Mouse (Mus musculus) G1E (cell line): Measurements from ENCODE around the gene Pitpna. TPM values are rescaled to one million over a fixed set of nuclear protein-coding genes. Genes with fewer than 3 reads are reported as not detected.
A peak's percentile ranks its signal among the peaks of the same experiment; 100 is the strongest.

ENCODE experiments used
- ATAC-seq: 2 replicates; pipeline ENCODE4 v1.8.0; 2016; ENCODE audit warnings: mild to moderate bottlenecking; ENCODE audit not compliant: insufficient number of reproducible peaks, poor library complexity, low FRiP score, severe bottlenecking; ENCODE audit errors: extremely low read depth
- DNase-seq: peaks from one replicate; pipeline ENCODE4 v3.0.0; 2012; ENCODE audit warnings: low spot score
- H3K27me3 ChIP-seq: 2 replicates; pipeline ENCODE4 v1.6.1; 2012; ENCODE audit warnings: mild to moderate bottlenecking, low read length, inconsistent platforms; ENCODE audit not compliant: insufficient read depth
- H3K36me3 ChIP-seq: replicated peaks from 2 replicates; pipeline ENCODE3; 2012; ENCODE audit warnings: mild to moderate bottlenecking, inconsistent platforms
- H3K4me1 ChIP-seq: 2 replicates; pipeline ENCODE4 v1.6.1; 2012; ENCODE audit warnings: low read depth, low read length, inconsistent platforms, mixed read lengths; ENCODE audit not compliant: insufficient read depth
- H3K4me3 ChIP-seq: 2 replicates; pipeline ENCODE4 v1.5.1; 2012; ENCODE audit warnings: low read depth, mild to moderate bottlenecking, inconsistent platforms, low read length, moderate library complexity, mixed read lengths
- H3K9me3 ChIP-seq: replicated peaks from 2 replicates; pipeline ENCODE4 v1.6.1; 2012; ENCODE audit warnings: inconsistent platforms
- CTCF ChIP-seq: IDR thresholded peaks from 2 replicates; pipeline ENCODE4 v1.5.1; 2012; ENCODE audit warnings: low read depth, low read length, inconsistent platforms, mixed read lengths
- GATA1 ChIP-seq: IDR thresholded peaks from 2 replicates; pipeline ENCODE4 v1.6.1; 2012; ENCODE audit warnings: borderline replicate concordance, low read length, inconsistent platforms, mixed read lengths
- GATA2 ChIP-seq: IDR thresholded peaks from 2 replicates; pipeline ENCODE4 v1.6.1; 2012; ENCODE audit warnings: low read depth, low read length, inconsistent platforms, borderline replicate concordance
- POLR2AphosphoS5 ChIP-seq: IDR thresholded peaks from 2 replicates; pipeline ENCODE4 v1.6.1; 2012; ENCODE audit warnings: low read depth, low read length, inconsistent platforms; ENCODE audit not compliant: insufficient replicate concordance
- TAL1 ChIP-seq: conservative IDR thresholded peaks from 2 replicates; pipeline ENCODE4 v1.6.1; 2012; ENCODE audit warnings: low read depth, low read length, inconsistent platforms, mixed read lengths
- polyA plus RNA-seq: library from polyadenylated mRNA; stranded (reverse); fragments of >175 nt; gene quantifications from 2 replicates; pipeline ENCODE4 v1.2.3, GENCODE M21; 2012
- total RNA-seq, 2 experiments: library from RNA; stranded (forward) in 1 of 2; stranded (reverse) in 1 of 2; fragments of 200-1000 nt in 1 of 2; fragments of >200 nt in 1 of 2; fragmentation: Nextera tagmentation in 1 of 2; gene quantifications; 2 replicates each; pipeline ENCODE4 v1.2.3; 2014 to 2017

Gene Pitpna
- total and polyA plus RNA-seq, 3 experiments = 24.5 to 97.5 (median 43.2) TPM

DNA sequence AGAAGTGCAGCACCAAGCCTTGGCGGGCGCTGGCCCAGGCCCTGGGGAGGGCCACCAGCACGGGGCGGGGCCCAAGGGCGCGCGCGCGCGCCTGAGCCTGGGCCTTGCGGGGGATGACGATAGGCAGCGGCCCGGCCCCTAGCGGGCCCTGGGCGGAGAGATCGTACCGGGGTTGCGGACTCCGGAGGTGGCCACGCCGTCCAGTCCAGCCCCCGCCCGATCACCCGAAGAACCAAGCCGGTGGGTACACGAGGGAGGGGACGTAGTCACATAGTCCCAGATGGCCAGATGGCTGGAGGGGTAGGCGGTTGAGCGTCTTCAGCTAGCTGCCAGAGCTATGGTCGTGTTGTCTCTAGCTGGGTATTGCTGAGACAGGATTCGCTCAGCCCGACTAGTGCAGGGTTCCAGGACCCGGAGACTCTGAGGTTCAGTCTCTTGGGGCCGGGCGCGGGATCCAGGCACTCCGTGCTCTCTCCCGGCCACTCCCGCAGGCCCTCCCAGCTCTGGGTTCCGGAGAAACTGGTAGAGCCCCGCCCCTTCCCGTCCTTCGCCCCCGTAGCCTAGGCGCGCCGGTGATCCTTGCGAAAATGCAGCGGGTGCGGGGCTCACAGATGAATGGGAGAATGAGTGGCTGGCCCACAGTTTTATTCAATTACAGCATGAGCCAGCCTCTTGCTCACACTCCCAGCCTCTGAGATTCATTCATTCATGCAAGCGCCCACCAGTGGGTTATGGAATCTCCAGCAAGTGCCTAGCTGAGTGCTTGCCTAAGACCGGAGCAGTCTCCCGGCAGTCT lies 63.7 kb downstream of the Pitpna start:
- H3K9me3 ChIP-seq = no peaks in the 10 kb centered on the region
- TF ChIP-seq GATA2 = no peak
- TF ChIP-seq TAL1 = no peak
- no peak for TF ChIP-seq CTCF
- TF ChIP-seq GATA1 = no peak
- no peak for TF ChIP-seq POLR2AphosphoS5
- H3K4me3 ChIP-seq = peak overlapping the region; percentile 75
- no peaks in the 10 kb centered on the region for H3K27me3 ChIP-seq
- peaks cover 19% of the 10 kb centered on the region for H3K36me3 ChIP-seq
- H3K4me1 ChIP-seq = peaks cover 72% of the 10 kb centered on the region
- DNase-seq (peak; percentile 84), ATAC-seq (peak; percentile 24; the same call in 1 of the 2 replicates)

DNA sequence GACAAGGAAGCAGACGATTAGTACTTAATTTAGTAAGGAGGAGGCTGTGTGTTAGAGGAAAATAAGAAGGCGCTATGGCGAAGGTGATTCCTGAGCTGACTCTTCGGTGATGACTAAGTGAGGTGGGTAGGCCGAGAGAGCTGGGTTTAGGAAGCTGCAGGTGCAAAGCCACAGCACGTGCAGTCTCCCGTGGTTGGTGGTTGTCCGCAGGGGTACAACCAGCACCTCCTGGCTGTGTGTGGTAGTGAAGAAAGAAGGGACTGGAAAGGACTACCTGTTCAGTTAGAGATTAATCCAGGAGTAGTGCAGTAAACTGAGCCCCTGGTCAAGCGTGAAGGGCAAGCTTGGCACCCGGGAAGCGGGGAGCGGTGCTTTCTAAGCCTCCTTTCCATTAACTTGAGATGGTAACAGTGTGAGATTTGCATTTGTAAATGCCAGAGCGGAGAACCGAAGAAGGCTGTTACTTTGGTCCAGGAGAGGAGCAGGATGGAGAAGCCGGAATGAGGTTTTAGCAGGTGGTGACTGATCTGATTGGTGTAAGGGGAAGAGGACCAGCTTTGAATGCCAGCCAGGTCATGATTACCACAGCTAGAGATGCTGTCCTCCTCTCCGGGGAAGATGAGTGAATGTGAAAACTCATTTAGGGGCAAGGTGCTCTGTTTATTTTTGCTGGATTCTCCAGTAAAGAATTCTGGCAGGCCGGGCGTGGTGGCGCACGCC lies 64.5 kb downstream of the Pitpna start:
- Histone ChIP-seq H3K27me3 (no peaks in the 10 kb centered on the region), H3K9me3 (no peaks in the 10 kb centered on the region), H3K36me3 (peaks cover 18% of the 10 kb centered on the region), H3K4me3 (peak overlapping the region; percentile 75), H3K4me1 (peaks cover 80% of the 10 kb centered on the region)
- DNase-seq (no peak), ATAC-seq (no peak)
- TF ChIP-seq CTCF = no peak
- no peak for TF ChIP-seq TAL1

DNA sequence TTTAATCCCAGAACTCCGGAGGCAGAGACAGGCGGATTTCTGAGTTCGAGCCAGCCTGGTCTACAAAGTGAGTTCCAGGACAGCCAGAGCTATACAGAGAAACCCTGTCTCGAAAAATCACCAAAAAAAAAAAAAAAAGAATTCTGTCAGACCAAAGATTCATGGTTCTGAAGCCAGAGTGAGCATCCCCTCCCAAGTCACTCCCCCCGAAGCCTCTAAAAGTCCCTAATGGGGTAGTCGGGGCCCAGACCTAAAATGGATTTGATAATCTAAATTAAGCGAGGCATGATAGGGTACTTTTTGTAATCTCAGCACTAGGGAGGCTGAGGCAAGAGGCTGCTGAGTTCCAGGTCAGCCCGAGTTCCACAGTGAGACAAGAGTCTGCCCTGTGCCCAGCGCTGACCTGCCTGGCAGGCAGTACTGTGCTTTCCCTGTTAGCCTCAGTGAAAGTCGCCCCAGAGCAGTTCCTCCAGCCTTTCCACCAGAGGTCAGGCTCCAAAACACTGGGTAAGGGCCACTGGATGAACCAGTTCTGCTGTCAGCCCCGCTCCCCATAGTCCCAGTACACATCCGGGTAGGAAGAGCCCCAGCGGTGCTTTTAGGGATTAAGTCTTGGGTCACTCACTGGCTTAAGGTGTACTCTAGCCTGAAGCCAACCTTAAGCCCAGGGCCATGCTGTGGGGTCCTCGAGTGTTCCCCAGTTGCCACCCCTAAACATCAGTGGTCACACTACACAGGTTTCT lies 65.2 kb downstream of the Pitpna start:
- Histone ChIP-seq H3K36me3 (peaks cover 18% of the 10 kb centered on the region), H3K9me3 (no peaks in the 10 kb centered on the region), H3K4me1 (peaks cover 80% of the 10 kb centered on the region), H3K4me3 (peak overlapping the region; percentile 80), H3K27me3 (no peaks in the 10 kb centered on the region)
- no peak for TF ChIP-seq POLR2AphosphoS5
- TF ChIP-seq GATA1 = no peak
- TF ChIP-seq TAL1 = no peak
- TF ChIP-seq CTCF = no peak
- TF ChIP-seq GATA2 = no peak
- no peak for ATAC-seq
- no peak for DNase-seq

DNA sequence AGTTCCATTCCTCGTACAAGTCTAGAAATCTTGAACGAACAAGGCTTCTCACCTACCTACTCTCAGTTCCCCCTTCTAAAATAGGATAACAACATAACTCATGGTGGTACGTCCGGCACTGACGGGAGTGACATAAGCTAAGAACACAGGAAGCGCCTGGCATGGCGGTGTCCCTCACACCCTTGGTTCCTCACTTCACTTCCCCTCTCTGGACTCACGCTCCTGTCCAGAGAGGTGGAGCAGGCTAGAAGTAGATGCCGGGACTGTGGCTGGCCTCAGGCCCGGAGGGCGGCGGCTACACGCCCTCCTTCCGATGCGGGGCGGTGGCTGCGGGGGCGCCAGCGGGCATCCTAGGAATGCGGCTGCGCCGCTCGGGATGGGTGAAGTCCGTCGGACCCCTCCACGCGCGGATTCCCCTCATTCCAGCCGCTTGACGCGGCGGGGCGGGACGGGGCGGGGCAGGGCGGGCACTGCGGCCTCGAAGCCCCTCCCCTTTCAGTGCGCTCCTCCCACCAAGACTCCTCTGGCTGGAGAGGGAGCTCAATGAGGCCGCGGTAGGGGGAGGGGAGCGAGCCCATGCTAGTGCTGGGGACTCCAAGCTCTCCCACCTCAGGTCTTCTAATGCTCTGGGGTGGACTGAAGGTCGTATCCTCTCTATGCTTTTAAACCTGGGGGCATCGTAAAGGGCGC lies 66.0 kb downstream of the Pitpna start:
- no peaks in the 10 kb centered on the region for H3K9me3 ChIP-seq
- H3K4me3 ChIP-seq = peak overlapping the region; percentile 80
- DNase-seq (peak; percentile 77), ATAC-seq (peak; percentile 52)
- peaks cover 83% of the 10 kb centered on the region for H3K4me1 ChIP-seq
- no peaks in the 10 kb centered on the region for H3K27me3 ChIP-seq
- no peak for TF ChIP-seq TAL1
- TF ChIP-seq GATA2 = no peak
- H3K36me3 ChIP-seq = peaks cover 22% of the 10 kb centered on the region

DNA sequence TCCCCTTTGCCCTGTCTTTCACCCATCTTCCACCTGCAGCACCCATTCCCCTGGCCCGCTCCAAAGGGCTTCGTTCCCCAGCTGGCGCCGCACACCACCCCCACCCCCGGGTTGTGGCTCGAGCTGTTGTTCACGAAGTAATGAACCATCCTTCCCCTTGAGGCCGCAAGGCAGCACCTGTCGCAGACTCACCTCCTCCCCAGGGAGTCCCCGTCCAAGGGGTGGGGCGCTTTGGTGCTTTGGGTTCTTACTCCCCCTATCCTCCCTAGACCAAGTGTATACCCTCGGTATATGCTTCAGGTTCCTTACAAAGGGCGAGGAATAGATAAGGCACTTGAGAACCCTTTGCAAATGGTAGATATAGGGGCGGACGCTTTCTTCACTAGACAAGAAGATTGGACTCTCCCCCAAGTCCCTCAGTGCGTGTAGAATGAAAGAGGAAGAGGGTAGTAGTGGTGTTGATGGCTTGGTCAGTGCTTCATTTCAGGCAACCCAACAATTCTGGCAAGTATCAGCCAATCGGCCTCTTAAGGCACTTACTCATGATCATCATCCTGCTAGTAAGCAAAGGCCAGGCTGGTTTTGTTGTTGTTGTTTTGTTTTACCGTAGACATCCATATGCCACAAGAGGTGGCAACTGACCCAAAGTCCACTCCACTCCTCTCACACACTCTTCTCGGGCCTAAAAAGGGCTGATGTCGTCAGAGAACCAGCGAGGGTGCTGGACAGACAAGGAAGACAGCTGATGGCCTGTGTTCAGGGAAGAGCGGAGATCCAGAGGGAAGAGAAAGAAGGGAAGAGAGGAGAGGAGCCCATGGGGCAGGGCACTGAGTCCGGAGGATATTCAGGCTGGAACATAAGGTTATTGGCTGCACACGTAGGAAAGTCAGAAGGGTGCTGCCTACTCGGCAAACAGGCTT lies 66.8 kb downstream of the Pitpna start:
- Histone ChIP-seq H3K27me3 (no peaks in the 10 kb centered on the region), H3K4me3 (peak overlapping the region; percentile 80), H3K4me1 (peaks cover 76% of the 10 kb centered on the region), H3K36me3 (peaks cover 30% of the 10 kb centered on the region), H3K9me3 (no peaks in the 10 kb centered on the region)
- TF ChIP-seq TAL1 = no peak
- TF ChIP-seq POLR2AphosphoS5 = no peak
- DNase-seq = peak; percentile 51
- ATAC-seq = no peak
